Mouse (Mus musculus): Measurements from ENCODE around the gene Gm20661. TPM values are rescaled to one million over a fixed set of nuclear protein-coding genes. Genes with fewer than 3 reads are reported as not detected.

Gm20661 gene
- total and polyA plus RNA-seq, 3 experiments, result 0.35 to 0.85 TPM; not detected in 1

DNA sequence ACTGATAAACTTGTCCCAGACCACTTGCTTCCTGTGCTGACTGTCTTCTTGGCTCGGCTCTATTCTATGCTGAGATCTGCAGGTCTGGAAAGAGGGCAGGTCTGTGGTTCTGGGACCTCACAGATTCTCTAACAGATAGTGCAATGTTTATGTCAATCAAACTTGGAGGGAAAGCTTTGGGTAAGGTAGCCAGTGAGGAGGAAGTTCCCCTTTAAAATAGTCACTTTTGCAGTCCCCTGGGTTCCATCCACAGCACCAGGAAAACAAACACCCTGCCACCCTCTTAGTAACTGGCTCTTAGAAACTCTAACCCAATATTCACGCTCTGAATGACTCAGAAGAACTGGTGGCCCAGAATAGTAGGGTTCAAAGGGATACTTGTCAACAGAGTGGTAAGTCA lies 11.6 kb downstream of the Gm20661 start:
- Histone ChIP-seq H3K36me3 (ENCODE audit: control insufficient read depth in 1 of 2, insufficient read depth in 2 of 2, low read length in 2 of 2) (peaks cover 0 to 8% of the 10 kb centered on the region in 2 experiments; a peak in 2 of 4 replicates), H3K9ac (ENCODE audit: control insufficient read depth, low read depth, low read length, poor library complexity, severe bottlenecking) (no peak overlapping the region), H3K27me3 (ENCODE audit: control insufficient read depth in 1 of 2, insufficient read depth in 2 of 2, low read length in 2 of 2) (no peaks in the 10 kb centered on the region), H3K27ac (ENCODE audit: control insufficient read depth, low read depth, low read length) (no peak overlapping the region), H3K79me2 (ENCODE audit: control insufficient read depth, insufficient read depth, low read length, poor library complexity) (no peaks in the 10 kb centered on the region), H3K4me1 (ENCODE audit: control insufficient read depth in 1 of 2, insufficient read depth in 2 of 2, low read length in 2 of 2) (peaks cover 5 to 15% of the 10 kb centered on the region in 2 experiments), H3K4me3 (ENCODE audit: control insufficient read depth in 1 of 2, insufficient read depth in 1 of 2, low read depth in 2 of 2, low read length in 2 of 2) (no peak overlapping the region), H3K9me3 (replicated peaks; ENCODE audit: insufficient read depth, low read length) (no peaks in the 10 kb centered on the region)
- TF ChIP-seq ZC3H11A (IDR thresholded peaks at IDR 0.05; ENCODE audit: low read depth, low read length) (no peak), GATA1 (IDR thresholded peaks at IDR 0.05; ENCODE audit: low read depth, low read length) (peak; percentile 69)
- peak; percentile 56 for DNase-seq (ENCODE audit: low read depth, low spot score)

DNA sequence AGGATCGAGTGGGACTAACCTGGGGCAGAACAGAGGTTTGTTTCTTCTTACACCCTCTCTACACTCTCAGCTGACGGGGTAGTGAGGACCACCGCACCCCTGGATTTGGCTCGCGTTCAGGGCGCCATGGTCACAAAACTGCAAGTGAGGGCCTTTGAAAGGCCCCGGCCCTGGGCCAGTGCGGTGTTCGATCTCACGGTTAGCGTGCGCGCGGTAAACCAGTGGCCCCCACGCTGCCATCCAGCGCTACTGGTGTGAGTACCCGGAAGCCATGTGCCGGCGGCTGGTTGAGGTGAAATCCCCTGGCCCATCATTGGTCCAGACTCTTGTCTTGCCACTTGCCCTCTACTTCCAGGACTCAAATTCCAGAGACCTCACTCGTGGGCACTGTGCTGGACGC lies 12.7 kb downstream of the Gm20661 start:
- DNase-seq (ENCODE audit: low read depth, low spot score), result no peak
- no peaks in the 10 kb centered on the region for H3K9me3 ChIP-seq (replicated peaks; ENCODE audit: insufficient read depth, low read length)
- H3K36me3 ChIP-seq (ENCODE audit: control insufficient read depth in 1 of 2, insufficient read depth in 2 of 2, low read length in 2 of 2), result peaks cover 0 to 4% of the 10 kb centered on the region in 2 experiments; a peak in 2 of 4 replicates
- no peaks in the 10 kb centered on the region for H3K27me3 ChIP-seq (ENCODE audit: control insufficient read depth in 1 of 2, insufficient read depth in 2 of 2, low read length in 2 of 2)
- no peak overlapping the region for H3K27ac ChIP-seq (ENCODE audit: control insufficient read depth, low read depth, low read length)
- H3K9ac ChIP-seq (ENCODE audit: control insufficient read depth, low read depth, low read length, poor library complexity, severe bottlenecking), result no peak overlapping the region
- no peak overlapping the region for H3K4me3 ChIP-seq (ENCODE audit: control insufficient read depth in 1 of 2, insufficient read depth in 1 of 2, low read depth in 2 of 2, low read length in 2 of 2)
- TF ChIP-seq UBTF (IDR thresholded peaks at IDR 0.05; ENCODE audit: borderline replicate concordance, insufficient read depth, low read depth, low read length) (no peak), NRF1 (IDR thresholded peaks at IDR 0.05; ENCODE audit: insufficient read depth, low read depth, low read length, poor library complexity, severe bottlenecking) (no peak), NELFE (IDR thresholded peaks at IDR 0.05; ENCODE audit: low read depth, low read length) (no peak), POLR2AphosphoS2 (IDR thresholded peaks at IDR 0.05; ENCODE audit: low read length) (no peak), ETS1 (IDR thresholded peaks at IDR 0.05; ENCODE audit: low read depth, low read length) (no peak), TBP (IDR thresholded peaks at IDR 0.05; ENCODE audit: low read depth, low read length) (no peak), MYC (IDR thresholded peaks at IDR 0.05; ENCODE audit: low read depth, low read length) (no peak), SIN3A (IDR thresholded peaks at IDR 0.05; ENCODE audit: low read length) (no peak), TCF12 (IDR thresholded peaks at IDR 0.05; ENCODE audit: low read depth, low read length) (no peak), ELF1 (IDR thresholded peaks at IDR 0.05; ENCODE audit: low read depth, low read length) (no peak), USF1 (IDR thresholded peaks at IDR 0.05; ENCODE audit: low read depth, low read length) (no peak), CHD1 (IDR thresholded peaks at IDR 0.05; ENCODE audit: low read depth, low read length) (no peak), BHLHE40 (IDR thresholded peaks at IDR 0.05; ENCODE audit: borderline replicate concordance, low read depth, low read length) (no peak), POLR2A (IDR thresholded peaks at IDR 0.05; ENCODE audit: control insufficient read depth in 1 of 2, insufficient read depth in 1 of 2, low read depth in 1 of 2, low read length in 2 of 2, poor library complexity in 1 of 2) (no peak), EP300 (IDR thresholded peaks at IDR 0.05; ENCODE audit: low read depth in 1 of 2, low read length in 2 of 2) (no peak), MEF2A (IDR thresholded peaks at IDR 0.05; ENCODE audit: extremely low read depth, insufficient replicate concordance, low read depth, low read length, poor library complexity, severe bottlenecking) (no peak), CTCF (IDR thresholded peaks at IDR 0.05 in 2 of 3, conservative IDR thresholded peaks at IDR 0.05 in 1 of 3; ENCODE audit: control insufficient read depth in 1 of 3, insufficient read depth in 1 of 3, low read depth in 2 of 3, low read length in 3 of 3, poor library complexity in 1 of 3, severe bottlenecking in 1 of 3) (no peak), MYB (IDR thresholded peaks at IDR 0.05; ENCODE audit: low read depth, low read length) (no peak), KAT2A (conservative IDR thresholded peaks at IDR 0.05; ENCODE audit: low read depth, low read length) (no peak)
- no peaks in the 10 kb centered on the region for H3K79me2 ChIP-seq (ENCODE audit: control insufficient read depth, insufficient read depth, low read length, poor library complexity)
- H3K4me1 ChIP-seq (ENCODE audit: control insufficient read depth in 1 of 2, insufficient read depth in 2 of 2, low read length in 2 of 2), result peaks cover 0 to 10% of the 10 kb centered on the region in 2 experiments; a peak in 1 of 4 replicates

All from MEL (cell line).